Mouse (Mus musculus): ENCODE data around the gene Gm11213. TPM values are rescaled to one million over a fixed set of nuclear protein-coding genes. Genes with fewer than 3 reads are reported as not detected.

Gene Gm11213
- polyA plus RNA-seq, 3 experiments from 2014 or later = not detected

GRCm38 (mm10) chr4:63579649-63580048 is 25.4 kb downstream of the Gm11213 start:
- ATAC-seq = no peak

- ATAC-seq = no peak
Measured at GRCm38 (mm10) chr4:63572621-63573020, 32.4 kb downstream of the Gm11213 start.

GRCm38 (mm10) chr4:63570208-63570781 is 34.8 kb downstream of the Gm11213 start:
- no peak for ATAC-seq

GRCm38 (mm10) chr4:63569322-63569721 is 35.7 kb downstream of the Gm11213 start:
- ATAC-seq = no peak

GRCm38 (mm10) chr4:63567712-63568390 is 37.2 kb downstream of the Gm11213 start:
- no peak for ATAC-seq

GRCm38 (mm10) chr4:63562742-63563141 is 42.3 kb downstream of the Gm11213 start:
- no peak for ATAC-seq

GRCm38 (mm10) chr4:63561861-63562675 is 43.0 kb downstream of the Gm11213 start:
- peak; percentile 47 for ATAC-seq

GRCm38 (mm10) chr4:63560079-63560478 is 45.0 kb downstream of the Gm11213 start:
- no peak for ATAC-seq

- ATAC-seq = no peak
Measured at GRCm38 (mm10) chr4:63559127-63559697, 45.8 kb downstream of the Gm11213 start.

GRCm38 (mm10) chr4:63558407-63559081 is 46.5 kb downstream of the Gm11213 start, which contains the start of gene Tmem268:
Gene Tmem268, plus strand, starts transcription at chr4:63558781.
- ATAC-seq = peak; percentile 65

- ATAC-seq = no peak
Measured at GRCm38 (mm10) chr4:63557124-63558059, 47.7 kb downstream of the Gm11213 start.

GRCm38 (mm10) chr4:63556665-63557064 is 48.4 kb downstream of the Gm11213 start:
- ATAC-seq = no peak

GRCm38 (mm10) chr4:63555111-63555510 is 50.0 kb downstream of the Gm11213 start:
- no peak for ATAC-seq

GRCm38 (mm10) chr4:63554616-63555015 is 50.4 kb downstream of the Gm11213 start:
- no peak for ATAC-seq

- ATAC-seq = no peak
Measured at GRCm38 (mm10) chr4:63553789-63554576, 51.1 kb downstream of the Gm11213 start.

GRCm38 (mm10) chr4:63552865-63553264 is 52.2 kb downstream of the Gm11213 start:
- no peak for ATAC-seq

GRCm38 (mm10) chr4:63550908-63551307 is 54.2 kb downstream of the Gm11213 start:
- no peak for ATAC-seq

- ATAC-seq = no peak
Measured at GRCm38 (mm10) chr4:63548491-63548890, 56.6 kb downstream of the Gm11213 start.

GRCm38 (mm10) chr4:63547799-63548198 is 57.3 kb downstream of the Gm11213 start:
- no peak for ATAC-seq
